Mouse (Mus musculus) cerebellum, adult 11-12 months (tissue): Measurements from ENCODE around the gene Nr2f6.

Source experiments
- DNase-seq: peaks from one replicate; pipeline ENCODE4 v3.0.0; 2022

Nr2f6 gene

GRCm38 (mm10) chr8:71388267-71388666 lies 6.5 kb upstream of the Nr2f6 start:
- no peak for DNase-seq

GRCm38 (mm10) chr8:71385212-71385835 lies 3.6 kb upstream of the Nr2f6 start:
- no peak for DNase-seq

- no peak for DNase-seq
Measured at GRCm38 (mm10) chr8:71383860-71384259, 2.1 kb upstream of the Nr2f6 start.

- DNase-seq: no peak
Measured at GRCm38 (mm10) chr8:71383396-71383795, 1.6 kb upstream of the Nr2f6 start.

GRCm38 (mm10) chr8:71381971-71382961 lies 506 bp upstream of the Nr2f6 start:
- DNase-seq: peak; percentile 89

GRCm38 (mm10) chr8:71380178-71381171 lies 1.3 kb downstream of the Nr2f6 start:
- peak; percentile 60 for DNase-seq

- peak; percentile 46 for DNase-seq
Measured at GRCm38 (mm10) chr8:71379512-71380075, 2.2 kb downstream of the Nr2f6 start.

GRCm38 (mm10) chr8:71379008-71379407 lies 2.8 kb downstream of the Nr2f6 start:
- DNase-seq: peak; percentile 29

GRCm38 (mm10) chr8:71376423-71377030 lies 5.2 kb downstream of the Nr2f6 start:
- DNase-seq: peak; percentile 66

- DNase-seq: peak; percentile 92
Measured at GRCm38 (mm10) chr8:71375581-71376422, 6.0 kb downstream of the Nr2f6 start.

- DNase-seq: peak; percentile 66
Measured at GRCm38 (mm10) chr8:71374616-71375206, 7.0 kb downstream of the Nr2f6 start.

GRCm38 (mm10) chr8:71373000-71373399 lies 8.8 kb downstream of the Nr2f6 start:
- DNase-seq: no peak

GRCm38 (mm10) chr8:71372427-71372826 lies 9.3 kb downstream of the Nr2f6 start:
- DNase-seq: peak; percentile 65

GRCm38 (mm10) chr8:71371236-71371848 lies 10.4 kb downstream of the Nr2f6 start, which contains the start of gene Ocel1:
Gene Ocel1 (plus strand): TSS chr8:71371298.
- peak; percentile 98 for DNase-seq

- DNase-seq: peak; percentile 50
Measured at GRCm38 (mm10) chr8:71370711-71371235, 11.0 kb downstream of the Nr2f6 start.

GRCm38 (mm10) chr8:71369040-71369718 lies 12.6 kb downstream of the Nr2f6 start:
- DNase-seq: peak; percentile 52

- peak; percentile 47 for DNase-seq
Measured at GRCm38 (mm10) chr8:71368366-71368765, 13.4 kb downstream of the Nr2f6 start.

GRCm38 (mm10) chr8:71367529-71368176 lies 14.1 kb downstream of the Nr2f6 start:
- peak; percentile 75 for DNase-seq
